Comparison of ENCODE assay signal across 8 mouse cellular contexts in the genomic region with DNA sequence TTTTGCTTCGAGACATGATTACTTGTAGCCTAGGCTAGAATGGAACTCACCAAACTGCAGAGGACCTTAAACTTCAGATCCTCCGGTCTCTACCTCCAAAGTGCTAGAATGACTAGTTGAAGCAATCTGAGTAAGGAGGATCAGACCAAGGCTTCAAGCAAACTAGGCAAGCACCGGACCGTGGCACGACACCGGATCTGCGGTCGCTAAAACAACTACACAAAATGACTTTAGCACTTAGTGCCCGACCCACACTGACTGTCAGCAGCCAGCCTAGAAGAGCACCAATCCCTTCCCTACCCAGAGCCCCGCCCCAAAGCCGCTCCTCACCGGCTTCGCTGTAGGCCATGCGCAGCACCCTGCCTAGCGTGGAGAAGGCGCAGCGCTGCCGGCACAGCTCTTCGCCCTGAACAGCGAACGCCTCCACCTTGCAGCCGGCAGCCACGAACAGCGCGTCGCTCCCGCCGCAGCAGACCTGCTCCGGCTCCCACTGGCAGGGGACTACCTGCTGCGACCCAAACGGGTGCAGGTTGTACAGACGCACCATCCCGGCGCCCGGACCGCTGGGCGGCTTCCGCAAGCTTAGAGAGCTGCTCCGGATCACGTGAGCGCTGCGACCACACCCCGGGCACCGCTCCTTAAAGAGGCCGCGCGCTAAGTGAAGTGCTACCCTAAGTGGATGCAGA. TPM values are rescaled to one million over a fixed set of nuclear protein-coding genes. Genes with fewer than 3 reads are reported as not detected.
DNase-seq lines count a peak whose midpoint lies in the region; ATAC-seq and TF ChIP-seq lines count a peak whose summit lies in the region.

A gene (minus strand): TSS at position 597 of the 686 bp plus-strand sequence.

- TF ChIP-seq CTCF in ES-Bruce4 (IDR thresholded peaks at IDR 0.05; ENCODE audit: low read depth, low read length), result no peak
- no peak for TF ChIP-seq CTCF in lung, adult 2 months (IDR thresholded peaks at IDR 0.05; ENCODE audit: insufficient read depth, low read length)

- no peaks in the 10 kb centered on the region for H3K4me1 ChIP-seq in ES-Bruce4 (ENCODE audit: control insufficient read depth, insufficient read depth, low read length)
- H3K4me1 ChIP-seq in forebrain, embryonic 14.5 days (ENCODE audit: control insufficient read depth, insufficient read depth, low read length), result peaks cover 10% of the 10 kb centered on the region; the same call in 1 of the 2 replicates
- peaks cover 10% of the 10 kb centered on the region for H3K4me1 ChIP-seq in lung, adult 2 months (ENCODE audit: control insufficient read depth, insufficient read depth, low read length)

- H3K36me3 ChIP-seq in ES-Bruce4 (ENCODE audit: control insufficient read depth, insufficient read depth, low read length, poor library complexity, severe bottlenecking), result no peaks in the 10 kb centered on the region
- H3K36me3 ChIP-seq in forebrain, embryonic 14.5 days (ENCODE audit: control insufficient read depth, insufficient read depth, low read length), result no peaks in the 10 kb centered on the region

- TF ChIP-seq EP300 in ES-Bruce4 (IDR thresholded peaks at IDR 0.05; ENCODE audit: insufficient read depth, low read depth, low read length), result no peak; the same call in 1 of the 2 replicates

- peak within 1 kb of the TSS; percentile 80 for H3K4me3 ChIP-seq in ES-Bruce4 (ENCODE audit: low read depth, low read length)
- H3K4me3 ChIP-seq in forebrain, embryonic 14.5 days (ENCODE audit: low read depth, low read length), result peak within 1 kb of the TSS; percentile 69
- H3K4me3 ChIP-seq in lung, adult 2 months (replicated peaks; ENCODE audit: extremely low read depth, low read depth, low read length), result peak within 1 kb of the TSS; percentile 96

- peak within 1 kb of the TSS; percentile 80 for H3K4me2 ChIP-seq in forebrain, embryonic 14.5 days (ENCODE audit: low read length)

- no peak for TF ChIP-seq POLR2A in ES-Bruce4 (IDR thresholded peaks at IDR 0.05; ENCODE audit: insufficient read depth, low read length)
- TF ChIP-seq POLR2A in lung, adult 2 months (IDR thresholded peaks at IDR 0.05; ENCODE audit: borderline replicate concordance, extremely low read depth, low read depth, low read length), result peak; percentile 76; the same call in 1 of the 2 replicates

- peak; percentile 92 for DNase-seq in forebrain, embryonic 14.5 days (ENCODE audit: low spot score)
- peak; percentile 84 to 87 for DNase-seq in heart, postnatal 14 days
- DNase-seq in layer of hippocampus, adult 18-20 months (ENCODE audit: low spot score in 2 of 2), result peak; percentile 85 to 93
- DNase-seq in lung, adult 2 months, result peak; percentile 91
- DNase-seq in thymus, adult 18-20 months, result peak; percentile 79 to 80

- 0 out of 2 replicates have a peak, but pooled peaks cover 4% of the 10 kb centered on the region for H3K9me3 ChIP-seq in ES-Bruce4 (replicated peaks; ENCODE audit: control insufficient read depth, insufficient read depth, low read length, poor library complexity, severe bottlenecking)
- no peaks in the 10 kb centered on the region for H3K9me3 ChIP-seq in forebrain, embryonic 14.5 days (replicated peaks; ENCODE audit: control insufficient read depth, low read length)

- peak; percentile 97 for ATAC-seq in cerebellum, adult (ENCODE audit: insufficient number of reproducible peaks, low FRiP score, low TSS enrichment)
- ATAC-seq in forebrain, embryonic 14.5 days, result peak; percentile 99
- ATAC-seq in neutrophil, adult 5-6 weeks (ENCODE audit: extremely low read depth, insufficient number of reproducible peaks, low FRiP score, poor library complexity, severe bottlenecking), result peak; percentile 95

- intact Hi-C loops in heart, postnatal 14 days (cut with DNase I), result loop anchor here (5.0 kb wide), 1 partner anchor 408 kb away; a partner anchor contains a TSS

- H3K27ac ChIP-seq in ES-Bruce4 (ENCODE audit: insufficient read depth, low read length), result no peak within 1 kb of the TSS
- H3K27ac ChIP-seq in forebrain, embryonic 14.5 days (ENCODE audit: low read depth, low read length), result no peak within 1 kb of the TSS

- no peaks in the 10 kb centered on the region for H3K27me3 ChIP-seq in ES-Bruce4 (ENCODE audit: control insufficient read depth, insufficient read depth, low read length, poor library complexity, severe bottlenecking)
- H3K27me3 ChIP-seq in forebrain, embryonic 14.5 days (replicated peaks; ENCODE audit: control insufficient read depth, insufficient read depth, low read length), result no peaks in the 10 kb centered on the region

- under 1% methylated on average over 47 of the region's 47 CpGs for WGBS in forebrain, embryonic 14.5 days
- WGBS in lung, adult 2 months, result under 1% methylated on average over 47 of the region's 47 CpGs

- H3K9ac ChIP-seq in ES-Bruce4 (ENCODE audit: low read depth, poor library complexity, severe bottlenecking), result peak within 1 kb of the TSS; percentile 21
- H3K9ac ChIP-seq in forebrain, embryonic 14.5 days (ENCODE audit: low read length), result peak within 1 kb of the TSS; percentile 72

RNA-seq across cellular contexts. Expression of the gene that starts here (rescaled TPM):
- 13.8 and 15.9 TPM in 2 replicates for polyA plus RNA-seq in ES-Bruce4 (2011; ENCODE audit: insufficient read depth, insufficient read length, low read depth, missing spikeins)
- 9.3 and 12.8 TPM in 2 replicates for polyA plus RNA-seq in forebrain, embryonic 14.5 days (2014; fragmentation: Nextera tagmentation; extraction: Ambion mirVana)
- 10 to 100 TPM in 1 of 2 experiments, 1 to 10 TPM in 1; 8.5 to 11.5 TPM for total RNA-seq in heart, postnatal 14 days (2021)
- 10 to 100 TPM; 17.9 to 18.2 TPM for total RNA-seq in layer of hippocampus, adult 18-20 months (2021)
- 19.5 and 46.7 TPM in 2 replicates for polyA plus RNA-seq in lung, adult 2 months (2012; rRNA removed)
- total RNA-seq in neutrophil, adult 5-6 weeks (2017), result 144 and 154 TPM in 2 replicates
